Mouse (Mus musculus) CD4-positive, CD25-positive, alpha-beta regulatory T cell, adult 4 months (primary cell): ENCODE measurements at regions not wholly inside any gene's neighbourhood (a gene's known extent, or its start where the extent isn't known, plus 50 kb on each side); places are given as distances from the start of the nearest gene placed in this dataset.
"Not testable (repeated sequence)": the region's sequence is repeated elsewhere in the genome, so short reads cannot be mapped to it uniquely, and the experiment has no call there.

ENCODE experiments used
- ATAC-seq: one replicate; pipeline ENCODE4 v1.8.0; 2017

- no peak for ATAC-seq
Measured at GRCm38 (mm10) chr6:14632837-14633236, 122.2 kb downstream of the Ppp1r3a start.

- no peak for ATAC-seq
Measured at GRCm38 (mm10) chr6:14631719-14632445, 123.2 kb downstream of the Ppp1r3a start.

- ATAC-seq = no peak
Measured at GRCm38 (mm10) chr6:14616629-14617028, 138.4 kb downstream of the Ppp1r3a start.

- no peak for ATAC-seq
Measured at GRCm38 (mm10) chr6:14608076-14608475, 147.0 kb downstream of the Ppp1r3a start.

GRCm38 (mm10) chr6:14600543-14601249, 154.4 kb downstream of the Ppp1r3a start:
- ATAC-seq = no peak

- ATAC-seq = no peak
Measured at GRCm38 (mm10) chr6:14596880-14597466, 158.1 kb downstream of the Ppp1r3a start.

GRCm38 (mm10) chr6:14585827-14586226, 169.2 kb downstream of the Ppp1r3a start:
- peak; percentile 53 for ATAC-seq

- no peak for ATAC-seq
Measured at GRCm38 (mm10) chr6:14583829-14584228, 171.2 kb downstream of the Ppp1r3a start.

GRCm38 (mm10) chr6:14574607-14575006, 180.5 kb downstream of the Ppp1r3a start:
- ATAC-seq = no peak

GRCm38 (mm10) chr6:14573001-14573400, 182.1 kb downstream of the Ppp1r3a start:
- no peak for ATAC-seq

- no peak for ATAC-seq
Measured at GRCm38 (mm10) chr6:14540333-14540732, 214.7 kb downstream of the Ppp1r3a start.

- no peak for ATAC-seq
Measured at GRCm38 (mm10) chr6:14529096-14529495, 226.0 kb downstream of the Ppp1r3a start.

GRCm38 (mm10) chr6:14528564-14528963, 226.5 kb downstream of the Ppp1r3a start:
- no peak for ATAC-seq

- ATAC-seq = peak; percentile 43
Measured at GRCm38 (mm10) chr6:14522742-14523141, 232.3 kb downstream of the Ppp1r3a start.

- ATAC-seq = no peak
Measured at GRCm38 (mm10) chr6:14521321-14521720, 233.8 kb downstream of the Ppp1r3a start.

GRCm38 (mm10) chr6:14504171-14504570, 250.9 kb downstream of the Ppp1r3a start:
- ATAC-seq = no peak

GRCm38 (mm10) chr6:14500663-14501062, 254.4 kb downstream of the Ppp1r3a start:
- no peak for ATAC-seq

- not testable (repeated sequence) for ATAC-seq
Measured at GRCm38 (mm10) chr6:14499882-14500281, 255.2 kb downstream of the Ppp1r3a start.

GRCm38 (mm10) chr6:14486642-14487041, 268.4 kb downstream of the Ppp1r3a start:
- ATAC-seq = not testable (repeated sequence)

GRCm38 (mm10) chr6:14456394-14456793, 298.7 kb downstream of the Ppp1r3a start:
- ATAC-seq = no peak

GRCm38 (mm10) chr6:14453321-14453720, 301.8 kb downstream of the Ppp1r3a start:
- ATAC-seq = not testable (repeated sequence)

- ATAC-seq = no peak
Measured at GRCm38 (mm10) chr6:14431751-14432150, 323.3 kb downstream of the Ppp1r3a start.

- no peak for ATAC-seq
Measured at GRCm38 (mm10) chr6:14409772-14410171, 345.3 kb downstream of the Ppp1r3a start.

- ATAC-seq = no peak
Measured at GRCm38 (mm10) chr6:14407754-14408153, 347.3 kb downstream of the Ppp1r3a start.
